Mouse (Mus musculus) brown adipose tissue, adult 24 weeks (tissue): Measurements from ENCODE around the gene Kri1. TPM values are rescaled to one million over a fixed set of nuclear protein-coding genes. Genes with fewer than 3 reads are reported as not detected.
A peak's percentile ranks its signal among the peaks of the same experiment; 100 is the strongest.
"Not testable (repeated sequence)": the region's sequence is repeated elsewhere in the genome, so short reads cannot be mapped to it uniquely, and the experiment has no call there.

Source experiments
- H3K27ac ChIP-seq: fragments of 200-500 bp; replicated peaks from 2 replicates; pipeline ENCODE4 v1.5.1; 2012; ENCODE audit warnings: low read depth, mild to moderate bottlenecking, low read length
- H3K4me1 ChIP-seq: fragments of 200-500 bp; 2 replicates; pipeline ENCODE4 v1.6.1; 2012; ENCODE audit warnings: low read length, mixed read lengths; ENCODE audit not compliant: control insufficient read depth, insufficient read depth, insufficient read length
- H3K4me3 ChIP-seq: fragments of 200-500 bp; 2 replicates; pipeline ENCODE4 v1.5.1; 2012; ENCODE audit warnings: low read depth, mild to moderate bottlenecking, low read length, moderate library complexity; ENCODE audit not compliant: insufficient read depth
- polyA plus RNA-seq: library from polyadenylated mRNA; stranded (reverse); fragments of >200 nt; gene quantifications from 2 replicates; pipeline ENCODE4 v1.2.4, GENCODE M21; 2012; ENCODE audit not compliant: missing spikeins, insufficient read depth, insufficient read length

Kri1 gene
- polyA plus RNA-seq = 10.9 and 16.2 TPM in 2 replicates

- peaks cover 12% of the 10 kb centered on the region for H3K4me1 ChIP-seq
- H3K27ac ChIP-seq = peak within 1 kb of the TSS; percentile 75
- peak within 1 kb of the TSS; percentile 78 for H3K4me3 ChIP-seq
Observed at GRCm38 (mm10) chr9:21287571-21288402, at the start of gene Kri1. Gene Kri1, minus strand, starts transcription at chr9:21287969.

GRCm38 (mm10) chr9:21336491-21336890, 48.7 kb upstream of the Kri1 start:
- no peak overlapping the region for H3K4me3 ChIP-seq
- no peaks in the 10 kb centered on the region for H3K4me1 ChIP-seq
- no peak overlapping the region for H3K27ac ChIP-seq

GRCm38 (mm10) chr9:21335391-21335790, 47.6 kb upstream of the Kri1 start:
- Histone ChIP-seq H3K4me1 (no peaks in the 10 kb centered on the region), H3K27ac (no peak overlapping the region), H3K4me3 (no peak overlapping the region)

GRCm38 (mm10) chr9:21334747-21335146, 47.0 kb upstream of the Kri1 start:
- Histone ChIP-seq H3K4me3 (no peak overlapping the region), H3K4me1 (no peaks in the 10 kb centered on the region), H3K27ac (no peak overlapping the region)

GRCm38 (mm10) chr9:21333523-21333922, 45.8 kb upstream of the Kri1 start:
- Histone ChIP-seq H3K4me3 (no peak overlapping the region), H3K4me1 (no peaks in the 10 kb centered on the region), H3K27ac (no peak overlapping the region)

- Histone ChIP-seq H3K27ac (no peak overlapping the region), H3K4me1 (no peaks in the 10 kb centered on the region), H3K4me3 (no peak overlapping the region)
Observed at GRCm38 (mm10) chr9:21332161-21333061, 44.6 kb upstream of the Kri1 start.

- Histone ChIP-seq H3K4me1 (no peaks in the 10 kb centered on the region), H3K27ac (no peak overlapping the region), H3K4me3 (no peak overlapping the region)
Observed at GRCm38 (mm10) chr9:21331365-21332140, 43.8 kb upstream of the Kri1 start.

- H3K27ac ChIP-seq = no peak overlapping the region
Observed at GRCm38 (mm10) chr9:21329699-21330289, 42.0 kb upstream of the Kri1 start.

GRCm38 (mm10) chr9:21329041-21329440, 41.3 kb upstream of the Kri1 start:
- Histone ChIP-seq H3K27ac (no peak overlapping the region), H3K4me3 (no peak overlapping the region), H3K4me1 (peaks cover 6% of the 10 kb centered on the region)

More at GRCm38 (mm10) chr9:21329699-21330289, 42.0 kb upstream of the Kri1 start:
- Histone ChIP-seq H3K4me3 (no peak overlapping the region), H3K4me1 (no peaks in the 10 kb centered on the region)

GRCm38 (mm10) chr9:21328041-21328440, 40.3 kb upstream of the Kri1 start:
- no peak overlapping the region for H3K27ac ChIP-seq
- no peak overlapping the region for H3K4me3 ChIP-seq
- peaks cover 9% of the 10 kb centered on the region for H3K4me1 ChIP-seq

- no peak overlapping the region for H3K27ac ChIP-seq
Observed at GRCm38 (mm10) chr9:21327569-21327968, 39.8 kb upstream of the Kri1 start.

GRCm38 (mm10) chr9:21324269-21324668, 36.5 kb upstream of the Kri1 start:
- Histone ChIP-seq H3K27ac (peak overlapping the region; percentile 5; the same call in 1 of the 2 replicates), H3K4me1 (peaks cover 10% of the 10 kb centered on the region), H3K4me3 (no peak overlapping the region)

More at GRCm38 (mm10) chr9:21327569-21327968, 39.8 kb upstream of the Kri1 start:
- Histone ChIP-seq H3K4me1 (peaks cover 9% of the 10 kb centered on the region), H3K4me3 (no peak overlapping the region)

GRCm38 (mm10) chr9:21322917-21323297, 35.1 kb upstream of the Kri1 start:
- peaks cover 10% of the 10 kb centered on the region for H3K4me1 ChIP-seq
- H3K27ac ChIP-seq, H3K4me3 ChIP-seq: not testable (repeated sequence)

GRCm38 (mm10) chr9:21322211-21322916, 34.6 kb upstream of the Kri1 start:
- H3K4me3 ChIP-seq = peak overlapping the region; percentile 95; the same call in 1 of the 2 replicates
- H3K27ac ChIP-seq = peak overlapping the region; percentile 56; the same call in 1 of the 2 replicates

More at GRCm38 (mm10) chr9:21322211-21322916, 34.6 kb upstream of the Kri1 start:
- H3K4me1 ChIP-seq = peaks cover 10% of the 10 kb centered on the region
